ENCODE assay signal across 20 mouse cellular contexts in genomic region chr3:96730785-96731184, GRCm38 (mm10). TPM values are rescaled to one million over a fixed set of nuclear protein-coding genes. Genes with fewer than 3 reads are reported as not detected.
"Had no signal": no experiment of that assay in that cellular context is flagged by ENCODE, and none has a peak within 500 bp of the region (broad histone marks: within the 10 kb centered on the region; RNA-seq: fewer than 3 reads in every experiment).

No protein-coding gene starts in this region.

- H3K27me3 ChIP-seq: limb, embryonic 12.5 days; limb, embryonic 15.5 days; stomach, embryonic 15.5 days had no signal

- DNase-seq: kidney, postnatal 25 days; layer of hippocampus, adult 9-11 months; layer of hippocampus, postnatal 36 days; left cerebral cortex, postnatal 4 days; liver, postnatal 0 days; lung, embryonic 14.5 days; lung, postnatal 10 days; lung, postnatal 36 days; midbrain, embryonic 14.5 days; spleen, adult 18-20 months; thymus, postnatal 25 days had no signal

- H3K4me3 ChIP-seq: layer of hippocampus, adult 2 months; limb, embryonic 12.5 days; limb, embryonic 15.5 days; stomach, embryonic 15.5 days had no signal

- H3K9me3 ChIP-seq: limb, embryonic 12.5 days; limb, embryonic 15.5 days; stomach, embryonic 15.5 days had no signal

- H3K27ac ChIP-seq: kidney, postnatal 0 days; layer of hippocampus, adult 2 months; limb, embryonic 12.5 days; limb, embryonic 15.5 days; liver, embryonic 14.5 days; stomach, embryonic 15.5 days had no signal

- H3K36me3 ChIP-seq: limb, embryonic 15.5 days; stomach, embryonic 15.5 days had no signal

- ATAC-seq: liver, postnatal 0 days had no signal

- H3K4me2 ChIP-seq: limb, embryonic 12.5 days; limb, embryonic 15.5 days; liver, embryonic 11.5 days; lung, embryonic 14.5 days; midbrain, embryonic 11.5 days; stomach, embryonic 15.5 days had no signal

- H3K9ac ChIP-seq: limb, embryonic 12.5 days; limb, embryonic 15.5 days; liver, embryonic 14.5 days; liver, postnatal 0 days; lung, embryonic 14.5 days; stomach, embryonic 15.5 days had no signal

RNA-seq across cellular contexts. Expression of gene Nudt17, which starts 22.4 kb away (rescaled TPM):
- total RNA-seq: megakaryocyte-erythroid progenitor cell, adult 5-6 weeks had no signal
